Mouse (Mus musculus) cerebellum, adult 18-20 months (tissue): ENCODE data around the gene Ogfod2.
A peak's percentile ranks its signal among the peaks of the same experiment; 100 is the strongest.

Experiments
- DNase-seq, 2 experiments: peaks; one replicate each; pipeline ENCODE4 v3.0.0; 2021

Ogfod2 gene

DNA sequence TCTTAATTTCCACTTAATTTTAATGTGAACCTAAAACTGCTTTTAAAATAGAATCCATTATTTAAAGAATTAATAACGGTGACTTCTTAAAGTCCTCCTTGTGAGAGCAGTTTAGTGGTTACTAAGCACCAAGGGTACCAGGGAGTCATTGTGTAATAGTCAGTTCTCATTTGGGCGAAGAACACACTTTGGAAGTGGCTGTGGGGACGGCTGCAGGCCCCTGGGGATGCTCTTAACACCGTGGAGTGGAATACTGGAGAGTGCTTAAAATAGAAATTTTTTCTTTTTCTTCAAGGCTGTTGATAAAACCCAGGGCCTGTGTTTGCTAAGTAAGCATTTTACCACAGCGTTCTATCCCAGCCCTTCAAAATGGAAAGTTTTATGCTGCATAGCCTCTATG is 43.8 kb downstream of the Ogfod2 start:
- no peak for DNase-seq

DNA sequence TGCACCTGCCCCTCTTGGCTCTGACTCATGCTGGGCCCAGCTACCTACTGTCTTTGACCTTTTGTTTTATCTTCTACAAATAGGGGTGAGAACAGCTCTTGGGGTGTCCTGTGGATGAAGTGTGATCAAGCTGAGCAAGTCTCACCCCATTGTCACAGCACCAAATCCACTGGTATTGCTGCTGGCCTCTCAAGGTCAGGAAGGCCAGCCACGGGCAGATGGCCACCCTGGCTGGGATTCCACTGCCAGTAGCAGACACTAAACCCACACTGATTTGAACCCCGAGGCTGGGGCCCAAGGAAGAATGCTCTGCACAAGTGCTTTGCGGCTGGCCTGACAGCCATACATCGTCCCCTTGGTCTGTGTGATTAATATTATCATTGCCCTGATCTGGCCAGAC is 46.2 kb downstream of the Ogfod2 start:
- peak in 1 of 2 experiments; percentile 44 for DNase-seq

DNA sequence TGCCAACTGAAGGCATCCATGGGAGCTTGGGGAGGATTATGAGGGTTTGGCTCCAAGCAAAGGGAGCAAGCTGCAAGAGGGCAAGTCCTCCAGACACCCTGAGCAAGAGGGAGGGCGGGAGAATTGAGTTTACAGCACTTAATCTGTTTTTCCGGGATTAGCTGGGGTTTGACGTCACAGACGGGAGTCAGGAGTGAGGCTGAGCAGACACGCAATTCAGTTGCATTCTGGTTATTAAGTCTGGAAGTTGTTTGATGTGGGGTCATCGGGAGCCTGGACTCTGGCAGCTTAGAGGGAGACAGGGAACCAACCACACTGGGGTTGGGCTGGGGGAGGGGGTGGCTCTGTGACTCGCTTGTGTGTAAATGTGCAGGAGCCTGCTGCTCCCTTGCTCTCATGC is 47.4 kb downstream of the Ogfod2 start:
- no peak for DNase-seq

DNA sequence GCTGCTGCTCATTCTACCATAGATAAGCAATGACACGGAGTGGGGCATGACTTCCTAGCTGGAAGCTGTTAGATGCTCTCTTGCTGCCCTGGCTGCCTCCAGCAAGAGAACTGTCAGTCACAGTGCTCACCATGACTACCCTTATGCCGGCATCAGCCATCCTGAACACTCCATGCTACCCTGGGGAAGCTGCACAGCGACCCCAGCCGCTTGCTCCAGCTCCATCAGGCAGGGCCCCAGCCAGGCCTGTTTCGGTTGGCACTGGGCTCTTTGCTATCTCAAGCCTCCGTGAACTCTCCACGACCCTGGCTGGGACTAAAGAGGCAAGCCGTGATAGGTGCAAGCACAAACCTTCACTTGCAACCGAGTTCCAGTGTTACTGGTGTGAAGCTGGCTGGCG is 49.7 kb downstream of the Ogfod2 start:
- DNase-seq, result no peak

DNA sequence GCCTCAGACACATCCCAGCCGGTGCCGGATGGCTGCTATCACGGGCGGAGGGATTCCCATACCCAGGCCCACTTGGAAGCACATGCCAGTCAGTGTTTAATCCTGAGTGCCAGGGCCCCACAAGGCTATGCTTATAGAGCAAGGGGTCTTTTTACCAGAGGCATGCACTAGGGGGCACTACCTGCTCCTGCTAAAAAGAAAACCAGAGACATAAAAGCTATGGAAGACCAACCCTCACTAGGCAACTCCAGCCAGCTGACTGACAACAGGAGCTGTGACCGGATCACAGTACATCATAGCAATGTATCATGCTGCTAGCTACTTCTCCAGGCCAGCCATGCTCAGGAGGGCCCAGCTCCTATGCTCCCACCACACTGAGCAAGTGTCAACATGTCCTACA is 50.5 kb downstream of the Ogfod2 start:
- DNase-seq, result peak; percentile 75 to 76

- no peak for DNase-seq
These were observed 51.3 kb downstream of the Ogfod2 start for GRCm38 (mm10) chr5:124163445-124163844.
